Mouse (Mus musculus) Muller cell, postnatal 12 days (primary cell): ENCODE data around the gene Snrnp70.

Experiments used
- DNase-seq: peaks from one replicate; pipeline ENCODE4 v3.0.0-alpha.2; 2015; ENCODE audit errors: inconsistent ontology term

Gene Snrnp70

GRCm38 (mm10) chr7:45337469-45337868 lies 58.1 kb downstream of the Snrnp70 start:
- no peak for DNase-seq

DNA sequence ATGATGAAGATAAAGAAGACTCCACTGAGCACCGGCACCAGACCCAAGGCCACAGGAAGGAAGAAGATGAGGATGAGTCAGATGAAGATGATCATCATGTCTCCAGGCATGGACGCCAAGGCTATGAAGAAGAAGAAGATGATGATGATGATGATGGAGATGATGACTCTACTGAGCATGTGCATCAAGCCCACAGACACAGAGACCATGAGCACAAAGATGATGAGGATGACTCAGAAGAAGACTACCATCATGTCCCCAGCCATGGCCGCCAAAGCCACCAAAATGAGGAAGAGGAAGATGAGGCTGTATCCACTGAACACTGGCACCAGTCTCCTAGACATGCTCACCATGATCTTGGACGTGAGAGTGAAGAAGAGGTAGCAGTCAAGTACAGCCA lies 59.2 kb downstream of the Snrnp70 start:
- DNase-seq, result no peak

DNA sequence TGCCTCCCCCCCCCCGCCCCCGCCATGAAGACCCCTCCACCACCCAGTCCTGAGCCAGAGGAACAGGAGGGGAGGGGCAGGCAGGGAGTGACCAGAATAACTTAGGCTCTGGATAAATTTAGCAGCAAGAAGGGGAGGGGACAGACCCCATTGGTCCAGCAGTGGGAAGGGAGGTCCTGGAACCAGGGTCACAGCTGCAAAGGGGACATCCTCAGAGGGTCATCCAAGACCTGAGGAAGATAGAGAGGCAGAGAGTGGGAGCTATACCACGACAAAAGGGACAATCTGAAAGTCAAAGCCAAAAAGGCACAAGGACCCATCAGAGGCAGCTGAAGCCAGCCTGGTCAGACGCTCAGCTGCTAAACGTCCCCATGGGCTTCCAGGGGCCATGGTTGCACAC lies 60.5 kb downstream of the Snrnp70 start, which contains the start of gene Hrc:
TSS of gene Hrc (plus strand) at position 235 of the 400 bp plus-strand sequence.
- DNase-seq, result no peak

- DNase-seq, result no peak
Measured at GRCm38 (mm10) chr7:45334605-45335004, 60.9 kb downstream of the Snrnp70 start.

DNA sequence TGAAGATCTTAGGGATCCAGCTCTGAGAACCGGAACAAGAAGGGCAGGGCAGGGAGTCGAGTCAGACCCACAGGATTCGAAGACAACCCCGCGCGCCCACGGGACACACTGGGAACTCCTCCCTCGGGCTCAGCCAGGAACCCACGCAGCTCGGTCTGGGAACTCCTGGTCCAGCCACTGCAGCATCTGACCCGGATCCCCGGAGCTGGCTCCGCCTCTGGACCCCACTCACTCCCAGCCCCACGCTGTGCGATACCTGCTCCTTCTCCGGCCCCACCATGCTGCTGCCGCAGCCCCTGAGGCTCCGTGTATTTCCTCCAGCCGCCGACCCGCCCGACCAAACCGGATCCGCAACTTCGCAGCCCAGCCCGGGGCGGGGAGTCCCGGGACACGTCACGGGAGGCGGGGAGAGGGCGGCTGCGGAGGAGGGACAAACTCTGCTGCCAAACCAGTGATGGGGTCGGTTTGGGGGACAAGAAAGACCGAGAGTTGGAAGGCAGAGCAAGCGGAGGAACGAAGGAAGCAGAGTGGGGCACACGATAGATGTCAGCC lies 62.0 kb downstream of the Snrnp70 start, which contains the start of gene Trpm4:
TSS of gene Trpm4 (minus strand) at position 350 of the 552 bp plus-strand sequence.
- DNase-seq, result peak; percentile 93

- DNase-seq, result peak; percentile 76
Measured at GRCm38 (mm10) chr7:45332685-45333425, 62.7 kb downstream of the Snrnp70 start.

DNA sequence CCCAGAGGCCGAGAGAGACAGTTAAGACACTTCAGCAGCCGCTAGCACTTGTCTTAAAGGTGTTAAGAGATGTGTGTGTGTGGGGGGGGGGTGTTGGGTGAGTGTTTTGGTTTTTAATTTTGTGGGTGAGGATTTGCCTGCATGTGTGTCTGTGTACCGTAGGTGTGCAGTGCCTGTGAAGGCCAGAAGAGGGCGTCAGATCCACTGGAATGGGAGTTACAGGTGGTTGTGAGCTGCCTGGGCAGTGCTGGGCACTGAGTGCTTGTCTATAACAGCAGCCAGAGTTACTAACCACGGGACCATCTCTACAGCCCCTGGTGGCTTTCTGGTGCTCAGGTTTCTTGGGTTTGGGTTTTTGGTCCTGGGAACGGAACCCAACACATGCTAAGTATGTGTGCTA lies 64.0 kb downstream of the Snrnp70 start:
- DNase-seq, result no peak

- no peak for DNase-seq
Measured at GRCm38 (mm10) chr7:45328841-45329475, 66.6 kb downstream of the Snrnp70 start.
